Mouse (Mus musculus): ENCODE measurements around the gene Mapk13. TPM values are rescaled to one million over a fixed set of nuclear protein-coding genes. Genes with fewer than 3 reads are reported as not detected.

Mapk13 gene
- polyA plus RNA-seq, 1 experiment from 2014 or later, result 44.6 TPM

DNA sequence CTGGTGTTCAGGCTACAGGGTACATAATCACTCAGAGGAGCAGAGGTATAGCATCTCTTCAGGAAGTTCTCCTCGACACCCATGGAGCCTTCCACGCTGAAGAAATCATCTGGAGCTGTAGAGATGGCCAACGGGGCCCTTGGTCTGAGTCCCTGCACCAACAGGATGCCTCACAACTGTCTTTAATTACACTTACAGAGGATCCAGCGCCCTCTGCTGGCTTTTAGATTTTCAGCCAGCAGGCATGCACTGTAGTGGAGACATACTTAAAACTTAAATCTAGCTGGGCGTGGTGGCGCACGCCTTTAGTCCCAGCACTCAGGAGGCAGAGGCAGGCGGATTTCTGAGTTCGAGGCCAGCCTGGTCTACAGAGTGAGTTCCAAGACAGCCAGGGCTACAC, 25.2 kb upstream of the Mapk13 start:
- WGBS, result 94% methylated on average over 9 of the region's 9 CpGs
- H3K27me3 ChIP-seq (ENCODE audit: control insufficient read depth, insufficient read depth, low read length), result no peaks in the 10 kb centered on the region
- no peaks in the 10 kb centered on the region for H3K9me3 ChIP-seq (ENCODE audit: control insufficient read depth, low read length)
- H3K4me2 ChIP-seq (replicated peaks; ENCODE audit: low read depth, low read length), result no peak overlapping the region
- peaks cover 85% of the 10 kb centered on the region for H3K36me3 ChIP-seq (ENCODE audit: control insufficient read depth, insufficient read depth, low read length)
- no peak overlapping the region for H3K4me3 ChIP-seq (ENCODE audit: low read length)
- H3K27ac ChIP-seq (ENCODE audit: low read depth, low read length), result no peak overlapping the region
- H3K4me1 ChIP-seq (ENCODE audit: control insufficient read depth, insufficient read depth, low read length), result no peaks in the 10 kb centered on the region
- no peak for ATAC-seq (ENCODE audit: low FRiP score, low TSS enrichment)
- H3K9ac ChIP-seq (ENCODE audit: low read depth, low read length), result no peak overlapping the region

DNA sequence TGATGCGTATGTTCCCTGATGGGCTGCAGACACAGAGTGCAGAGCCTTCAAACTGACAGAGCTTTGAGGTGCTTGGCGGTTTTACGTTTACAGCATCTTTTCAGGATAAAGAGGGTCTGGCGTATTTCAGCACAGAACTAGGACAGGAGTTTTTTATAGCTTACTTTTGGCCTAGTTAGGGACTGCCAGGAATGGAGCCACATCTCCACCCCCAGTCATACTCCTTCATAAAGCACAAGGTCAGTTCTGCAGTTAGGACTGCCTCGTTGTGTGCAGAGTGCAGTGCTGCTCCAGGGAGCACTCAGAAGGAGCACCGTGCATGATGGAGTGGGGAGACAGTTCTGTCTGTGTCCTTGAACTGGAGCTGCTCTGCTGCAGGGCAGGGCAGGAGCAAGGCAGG, 23.3 kb upstream of the Mapk13 start:
- no peak overlapping the region for H3K9ac ChIP-seq (ENCODE audit: low read depth, low read length)
- H3K4me3 ChIP-seq (ENCODE audit: low read length), result no peak overlapping the region
- H3K36me3 ChIP-seq (ENCODE audit: control insufficient read depth, insufficient read depth, low read length), result peaks cover 69% of the 10 kb centered on the region
- no peaks in the 10 kb centered on the region for H3K4me1 ChIP-seq (ENCODE audit: control insufficient read depth, insufficient read depth, low read length)
- ATAC-seq (ENCODE audit: low FRiP score, low TSS enrichment), result no peak
- no peaks in the 10 kb centered on the region for H3K9me3 ChIP-seq (ENCODE audit: control insufficient read depth, low read length)
- 85% methylated on average over 6 of the region's 6 CpGs for WGBS
- H3K4me2 ChIP-seq (replicated peaks; ENCODE audit: low read depth, low read length), result no peak overlapping the region
- H3K27ac ChIP-seq (ENCODE audit: low read depth, low read length), result no peak overlapping the region
- H3K27me3 ChIP-seq (ENCODE audit: control insufficient read depth, insufficient read depth, low read length), result no peaks in the 10 kb centered on the region

GRCm38 (mm10) chr17:28748001-28748400, 21.1 kb upstream of the Mapk13 start:
- 94% methylated on average over 4 of the region's 4 CpGs for WGBS
- H3K27ac ChIP-seq (ENCODE audit: low read depth, low read length), result no peak overlapping the region
- H3K9ac ChIP-seq (ENCODE audit: low read depth, low read length), result no peak overlapping the region
- H3K4me2 ChIP-seq (replicated peaks; ENCODE audit: low read depth, low read length), result no peak overlapping the region
- no peaks in the 10 kb centered on the region for H3K4me1 ChIP-seq (ENCODE audit: control insufficient read depth, insufficient read depth, low read length)
- H3K27me3 ChIP-seq (ENCODE audit: control insufficient read depth, insufficient read depth, low read length), result no peaks in the 10 kb centered on the region
- H3K36me3 ChIP-seq (ENCODE audit: control insufficient read depth, insufficient read depth, low read length), result peaks cover 51% of the 10 kb centered on the region
- no peak for ATAC-seq (ENCODE audit: low FRiP score, low TSS enrichment)
- H3K4me3 ChIP-seq (ENCODE audit: low read length), result no peak overlapping the region
- H3K9me3 ChIP-seq (ENCODE audit: control insufficient read depth, low read length), result no peaks in the 10 kb centered on the region

DNA sequence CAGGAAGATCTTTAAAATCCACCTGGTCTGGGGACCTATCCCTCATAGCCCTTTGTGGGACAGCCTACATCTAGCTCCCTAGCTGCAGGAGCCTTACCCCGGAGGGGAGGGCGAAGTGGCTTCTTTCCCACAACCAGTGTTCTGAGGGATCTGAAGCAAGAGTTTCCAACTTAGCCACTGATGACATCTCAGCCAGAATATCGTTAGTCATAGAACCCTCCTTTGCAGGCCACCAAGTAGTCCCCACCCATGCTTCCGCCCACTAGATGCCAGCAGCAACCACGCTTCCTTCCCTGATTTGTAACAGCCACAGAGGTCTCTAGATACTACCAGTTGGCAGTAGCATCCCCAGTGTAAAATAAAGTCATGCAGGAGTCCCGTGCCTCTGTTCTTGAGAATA, 18.5 kb upstream of the Mapk13 start:
- no peaks in the 10 kb centered on the region for H3K4me1 ChIP-seq (ENCODE audit: control insufficient read depth, insufficient read depth, low read length)
- H3K4me3 ChIP-seq (ENCODE audit: low read length), result no peak overlapping the region
- H3K36me3 ChIP-seq (ENCODE audit: control insufficient read depth, insufficient read depth, low read length), result peaks cover 28% of the 10 kb centered on the region
- no peak overlapping the region for H3K9ac ChIP-seq (ENCODE audit: low read depth, low read length)
- WGBS, result 74% methylated on average over 6 of the region's 6 CpGs
- no peak overlapping the region for H3K4me2 ChIP-seq (replicated peaks; ENCODE audit: low read depth, low read length)
- H3K9me3 ChIP-seq (ENCODE audit: control insufficient read depth, low read length), result no peaks in the 10 kb centered on the region
- no peak overlapping the region for H3K27ac ChIP-seq (ENCODE audit: low read depth, low read length)
- no peak for ATAC-seq (ENCODE audit: low FRiP score, low TSS enrichment)
- no peaks in the 10 kb centered on the region for H3K27me3 ChIP-seq (ENCODE audit: control insufficient read depth, insufficient read depth, low read length)

DNA sequence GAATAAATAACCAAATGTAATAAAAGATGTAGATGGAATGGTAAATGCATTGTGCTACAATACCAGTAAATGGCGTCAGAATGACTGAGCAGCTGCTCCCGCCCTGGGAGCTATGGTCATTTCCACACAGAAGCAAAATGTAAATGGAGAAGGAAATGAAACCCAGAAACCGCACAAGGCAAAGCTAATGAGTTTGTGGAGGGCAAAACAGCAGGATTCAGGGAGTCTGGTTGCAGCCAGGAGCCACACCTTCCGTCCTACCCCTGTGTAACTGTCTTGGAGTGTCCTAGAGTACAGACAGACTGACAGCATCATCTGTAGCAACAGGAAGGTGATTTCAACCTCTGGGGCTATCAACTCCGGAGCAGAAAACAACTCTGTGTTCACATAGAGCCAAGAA, 12.7 kb upstream of the Mapk13 start:
- Histone ChIP-seq H3K4me3 (ENCODE audit: low read length) (no peak overlapping the region), H3K4me1 (ENCODE audit: control insufficient read depth, insufficient read depth, low read length) (no peaks in the 10 kb centered on the region), H3K9ac (ENCODE audit: low read depth, low read length) (no peak overlapping the region), H3K4me2 (replicated peaks; ENCODE audit: low read depth, low read length) (no peak overlapping the region), H3K27me3 (ENCODE audit: control insufficient read depth, insufficient read depth, low read length) (no peaks in the 10 kb centered on the region), H3K9me3 (ENCODE audit: control insufficient read depth, low read length) (no peaks in the 10 kb centered on the region), H3K36me3 (ENCODE audit: control insufficient read depth, insufficient read depth, low read length) (no peaks in the 10 kb centered on the region), H3K27ac (ENCODE audit: low read depth, low read length) (no peak overlapping the region)
- 54% methylated on average over 5 of the region's 5 CpGs for WGBS
- no peak for ATAC-seq (ENCODE audit: low FRiP score, low TSS enrichment)

DNA sequence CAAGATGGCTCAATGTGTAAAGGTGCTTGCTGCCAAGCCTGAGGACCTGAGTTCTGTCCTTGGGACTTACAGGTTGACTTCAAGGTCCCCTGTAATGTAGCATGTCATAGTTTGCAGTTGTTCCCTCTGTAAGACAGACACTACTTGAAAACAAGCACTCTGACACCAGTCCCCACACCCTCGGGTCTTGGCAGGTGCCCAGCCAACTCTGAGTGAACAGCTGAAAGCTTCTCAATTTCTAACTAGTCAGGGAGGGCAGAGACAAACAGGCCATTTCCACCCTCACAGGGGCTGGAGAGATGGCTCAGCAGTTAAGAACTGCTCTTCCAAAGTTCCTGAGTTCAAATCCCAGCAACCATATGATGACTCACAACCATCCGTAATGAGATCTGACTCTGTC, 11.6 kb upstream of the Mapk13 start:
- no peak for ATAC-seq (ENCODE audit: low FRiP score, low TSS enrichment)
- no peak overlapping the region for H3K9ac ChIP-seq (ENCODE audit: low read depth, low read length)
- no peaks in the 10 kb centered on the region for H3K9me3 ChIP-seq (ENCODE audit: control insufficient read depth, low read length)
- no peaks in the 10 kb centered on the region for H3K27me3 ChIP-seq (ENCODE audit: control insufficient read depth, insufficient read depth, low read length)
- no peaks in the 10 kb centered on the region for H3K36me3 ChIP-seq (ENCODE audit: control insufficient read depth, insufficient read depth, low read length)
- H3K4me1 ChIP-seq (ENCODE audit: control insufficient read depth, insufficient read depth, low read length), result no peaks in the 10 kb centered on the region
- H3K4me3 ChIP-seq (ENCODE audit: low read length), result no peak overlapping the region
- 75% methylated on average over 2 of the region's 2 CpGs for WGBS
- H3K27ac ChIP-seq (ENCODE audit: low read depth, low read length), result no peak overlapping the region
- no peak overlapping the region for H3K4me2 ChIP-seq (replicated peaks; ENCODE audit: low read depth, low read length)

GRCm38 (mm10) chr17:28760736-28761312, 8.3 kb upstream of the Mapk13 start:
- ATAC-seq (ENCODE audit: low FRiP score, low TSS enrichment), result no peak
- WGBS, result 62% methylated on average over 8 of the region's 8 CpGs
- no peak overlapping the region for H3K4me2 ChIP-seq (replicated peaks; ENCODE audit: low read depth, low read length)
- no peaks in the 10 kb centered on the region for H3K4me1 ChIP-seq (ENCODE audit: control insufficient read depth, insufficient read depth, low read length)
- no peaks in the 10 kb centered on the region for H3K27me3 ChIP-seq (ENCODE audit: control insufficient read depth, insufficient read depth, low read length)
- no peaks in the 10 kb centered on the region for H3K36me3 ChIP-seq (ENCODE audit: control insufficient read depth, insufficient read depth, low read length)
- no peak overlapping the region for H3K4me3 ChIP-seq (ENCODE audit: low read length)
- no peaks in the 10 kb centered on the region for H3K9me3 ChIP-seq (ENCODE audit: control insufficient read depth, low read length)
- no peak overlapping the region for H3K27ac ChIP-seq (ENCODE audit: low read depth, low read length)
- H3K9ac ChIP-seq (ENCODE audit: low read depth, low read length), result no peak overlapping the region

DNA sequence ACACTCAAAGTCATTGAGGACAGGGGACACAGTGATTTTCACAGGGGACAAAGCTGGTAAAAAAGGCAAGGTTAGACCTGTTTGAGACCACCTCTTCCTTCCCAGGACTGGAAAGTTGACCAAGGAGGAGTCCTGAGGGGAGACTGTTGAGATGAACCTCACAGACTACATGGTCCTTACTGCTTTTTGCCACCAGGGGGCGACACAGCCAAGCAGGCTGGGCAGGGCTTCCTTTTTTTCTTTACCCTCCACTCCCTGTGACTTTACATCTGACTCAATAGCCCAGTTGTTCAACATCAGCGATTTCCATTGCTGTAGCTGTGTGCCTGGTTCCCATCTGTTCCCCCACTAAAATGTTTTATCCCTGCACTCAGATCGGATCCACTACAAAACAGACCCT, 7.2 kb upstream of the Mapk13 start:
- H3K36me3 ChIP-seq (ENCODE audit: control insufficient read depth, insufficient read depth, low read length), result no peaks in the 10 kb centered on the region
- H3K4me3 ChIP-seq (ENCODE audit: low read length), result no peak overlapping the region
- H3K9ac ChIP-seq (ENCODE audit: low read depth, low read length), result no peak overlapping the region
- 0 out of 2 replicates have a peak, but pooled peaks have one; percentile 24 for ATAC-seq (ENCODE audit: low FRiP score, low TSS enrichment)
- H3K9me3 ChIP-seq (ENCODE audit: control insufficient read depth, low read length), result no peaks in the 10 kb centered on the region
- H3K27me3 ChIP-seq (ENCODE audit: control insufficient read depth, insufficient read depth, low read length), result no peaks in the 10 kb centered on the region
- no peaks in the 10 kb centered on the region for H3K4me1 ChIP-seq (ENCODE audit: control insufficient read depth, insufficient read depth, low read length)
- 18% methylated on average over 3 of the region's 3 CpGs for WGBS
- H3K27ac ChIP-seq (ENCODE audit: low read depth, low read length), result no peak overlapping the region
- no peak overlapping the region for H3K4me2 ChIP-seq (replicated peaks; ENCODE audit: low read depth, low read length)

DNA sequence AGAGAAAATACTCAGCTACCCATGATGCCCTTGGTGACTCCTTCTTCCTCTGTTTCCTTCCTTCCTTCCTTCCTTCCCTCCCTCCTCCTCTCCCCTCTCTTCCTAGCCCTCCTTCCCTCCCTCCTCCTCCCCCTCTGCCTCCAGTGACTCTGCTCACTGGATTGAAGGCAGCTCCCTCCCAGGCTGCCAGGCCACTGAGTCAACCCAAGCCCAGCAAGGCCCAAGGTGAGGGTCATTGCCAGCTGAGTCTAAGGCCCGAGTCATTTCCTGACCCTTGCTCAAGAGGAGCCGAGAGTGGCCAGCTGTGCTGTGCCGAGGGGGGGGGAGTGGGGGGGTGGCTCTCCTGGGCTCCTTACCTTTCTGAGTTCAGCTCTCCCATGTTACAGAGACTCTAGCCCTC, 2.9 kb upstream of the Mapk13 start:
- H3K27ac ChIP-seq (ENCODE audit: low read depth, low read length), result no peak overlapping the region
- ATAC-seq (ENCODE audit: low FRiP score, low TSS enrichment), result no peak
- WGBS, result 53% methylated on average over 3 of the region's 3 CpGs
- H3K4me1 ChIP-seq (ENCODE audit: control insufficient read depth, insufficient read depth, low read length), result peaks cover 9% of the 10 kb centered on the region; the same call in 1 of the 2 replicates
- no peak overlapping the region for H3K9ac ChIP-seq (ENCODE audit: low read depth, low read length)
- no peak overlapping the region for H3K4me3 ChIP-seq (ENCODE audit: low read length)
- peaks cover 12% of the 10 kb centered on the region for H3K27me3 ChIP-seq (ENCODE audit: control insufficient read depth, insufficient read depth, low read length)
- H3K36me3 ChIP-seq (ENCODE audit: control insufficient read depth, insufficient read depth, low read length), result no peaks in the 10 kb centered on the region
- H3K4me2 ChIP-seq (replicated peaks; ENCODE audit: low read depth, low read length), result no peak overlapping the region
- no peaks in the 10 kb centered on the region for H3K9me3 ChIP-seq (ENCODE audit: control insufficient read depth, low read length)
